Mouse (Mus musculus) monocyte, adult 2 months (primary cell): ENCODE data around the gene Ces1b.

Source experiments
- DNase-seq, 2 experiments: peaks; one replicate each; pipeline ENCODE4 v3.0.0; 2022; ENCODE audit warnings: low spot score in 2 of 2, low read depth in 1 of 2

Gene Ces1b

GRCm38 (mm10) chr8:93010286-93010685 is 69.5 kb downstream of the Ces1b start:
- DNase-seq: no peak
